Mouse (Mus musculus): ENCODE data around the gene Nanp. TPM values are rescaled to one million over a fixed set of nuclear protein-coding genes. Genes with fewer than 3 reads are reported as not detected.

Gene Nanp
- polyA plus RNA-seq, 1 experiment from 2014 or later: 41.2 TPM

DNA sequence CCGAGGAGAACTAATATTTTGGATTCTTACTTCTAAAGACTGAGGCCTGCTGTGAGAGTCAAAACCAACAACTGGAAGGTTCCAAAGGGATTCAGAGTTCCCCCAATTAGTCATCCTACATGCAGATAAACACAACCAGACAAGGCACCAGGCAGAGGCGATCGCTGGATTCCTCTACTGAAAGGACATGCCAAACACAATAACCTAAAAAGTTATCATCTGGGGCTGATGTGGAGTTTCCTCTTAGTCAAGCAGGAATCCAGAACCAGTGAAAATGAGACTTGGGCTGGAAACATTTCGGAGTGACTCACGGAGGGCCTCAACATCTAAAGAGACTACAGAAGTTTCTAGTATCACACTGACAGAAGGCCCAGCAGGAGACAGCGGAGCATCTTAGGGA is 35.4 kb downstream of the Nanp start:
- no peak overlapping the region for H3K4me3 ChIP-seq (replicated peaks; ENCODE audit: low read length)

DNA sequence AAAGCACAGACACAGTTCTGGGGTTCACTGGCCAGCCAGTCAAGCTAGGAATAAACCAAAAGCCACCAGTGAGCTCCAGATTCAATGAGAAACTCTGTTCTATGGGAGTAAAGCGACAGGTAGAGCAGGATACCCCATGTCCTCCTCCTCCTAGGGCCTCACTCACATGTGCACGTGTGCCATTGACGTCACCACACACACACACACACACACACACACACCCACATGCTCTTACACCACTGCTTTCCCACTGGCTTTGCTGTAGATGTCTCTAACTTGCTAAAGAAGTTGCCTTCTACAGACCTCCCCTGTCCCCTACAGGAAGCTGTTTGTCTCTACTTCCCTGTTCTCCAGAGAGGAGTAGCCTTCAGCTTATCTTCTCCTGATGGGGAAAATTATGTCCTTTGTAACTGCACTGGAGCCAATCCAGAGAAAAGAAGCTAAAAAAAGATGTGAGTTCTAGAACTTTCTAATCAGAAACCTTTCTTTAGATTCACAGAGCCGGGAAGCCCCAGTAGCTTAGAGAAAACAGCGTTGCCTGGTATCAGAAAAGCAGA is 37.5 kb downstream of the Nanp start:
- 92% methylated on average over 5 of the region's 5 CpGs for WGBS
- no peaks in the 10 kb centered on the region for H3K27me3 ChIP-seq (ENCODE audit: control insufficient read depth, insufficient read depth, low read length)
- H3K27ac ChIP-seq: no peak overlapping the region
- H3K4me1 ChIP-seq (replicated peaks; ENCODE audit: control insufficient read depth, insufficient read depth, low read length): no peaks in the 10 kb centered on the region
- H3K4me3 ChIP-seq (replicated peaks; ENCODE audit: low read length): no peak overlapping the region
- H3K9ac ChIP-seq: no peak overlapping the region
- no peaks in the 10 kb centered on the region for H3K36me3 ChIP-seq (replicated peaks; ENCODE audit: control insufficient read depth, insufficient read depth)
- H3K9me3 ChIP-seq (ENCODE audit: control insufficient read depth, low read length): no peaks in the 10 kb centered on the region
- ATAC-seq (ENCODE audit: low FRiP score) (no peak), DNase-seq (ENCODE audit: low spot score) (no peak)
- H3K4me2 ChIP-seq (replicated peaks): no peak overlapping the region

More for the DNA sequence above, 35.4 kb downstream of the Nanp start:
- no peaks in the 10 kb centered on the region for H3K36me3 ChIP-seq (replicated peaks; ENCODE audit: control insufficient read depth, insufficient read depth)
- no peak for DNase-seq (ENCODE audit: low spot score)
- 87% methylated on average over 6 of the region's 6 CpGs for WGBS
- no peak overlapping the region for H3K4me2 ChIP-seq (replicated peaks)
- ATAC-seq (ENCODE audit: low FRiP score): no peak
- H3K4me1 ChIP-seq (replicated peaks; ENCODE audit: control insufficient read depth, insufficient read depth, low read length): 0 out of 2 replicates have a peak, but pooled peaks cover 6% of the 10 kb centered on the region
- H3K27ac ChIP-seq: no peak overlapping the region
- no peaks in the 10 kb centered on the region for H3K27me3 ChIP-seq (ENCODE audit: control insufficient read depth, insufficient read depth, low read length)
- no peaks in the 10 kb centered on the region for H3K9me3 ChIP-seq (ENCODE audit: control insufficient read depth, low read length)
- no peak overlapping the region for H3K9ac ChIP-seq

DNA sequence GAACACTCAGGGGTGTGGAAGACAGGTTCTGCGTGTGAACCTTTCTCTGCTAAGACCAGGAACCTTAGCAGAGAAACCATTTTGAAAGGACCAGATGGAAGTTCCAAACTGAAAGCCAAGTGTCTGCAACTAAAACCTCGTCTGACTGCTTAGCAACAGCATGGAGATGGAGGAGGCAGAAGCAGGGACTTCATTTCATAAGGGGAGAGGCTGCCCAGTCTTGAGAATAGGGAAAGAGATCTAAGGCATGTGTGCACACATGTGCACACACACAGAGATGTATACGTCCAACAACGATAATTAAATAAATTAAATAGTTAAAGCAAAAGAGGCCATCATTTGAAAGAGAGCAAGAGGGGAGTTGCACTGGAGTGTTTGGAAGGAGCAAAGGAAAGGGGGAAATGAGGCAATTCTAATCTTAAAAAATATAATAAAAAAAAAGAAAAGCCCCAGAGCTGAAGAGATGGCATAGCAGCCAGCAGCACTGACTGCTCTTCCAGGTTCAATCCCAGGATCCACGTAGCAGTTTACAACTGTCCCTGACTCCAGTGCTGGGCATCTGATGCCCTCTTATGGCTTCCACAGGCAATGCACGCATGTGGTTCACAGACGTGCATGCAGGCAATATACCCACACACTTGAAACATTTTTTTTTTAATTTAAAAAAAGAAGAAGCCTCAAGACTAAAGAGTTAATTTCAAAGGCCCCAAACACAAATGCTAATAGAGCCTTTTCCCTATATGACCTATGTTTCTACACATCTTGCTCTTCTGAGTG is 38.6 kb downstream of the Nanp start:
- 46% methylated on average over 7 of the region's 7 CpGs for WGBS
- H3K9ac ChIP-seq: no peak overlapping the region

DNA sequence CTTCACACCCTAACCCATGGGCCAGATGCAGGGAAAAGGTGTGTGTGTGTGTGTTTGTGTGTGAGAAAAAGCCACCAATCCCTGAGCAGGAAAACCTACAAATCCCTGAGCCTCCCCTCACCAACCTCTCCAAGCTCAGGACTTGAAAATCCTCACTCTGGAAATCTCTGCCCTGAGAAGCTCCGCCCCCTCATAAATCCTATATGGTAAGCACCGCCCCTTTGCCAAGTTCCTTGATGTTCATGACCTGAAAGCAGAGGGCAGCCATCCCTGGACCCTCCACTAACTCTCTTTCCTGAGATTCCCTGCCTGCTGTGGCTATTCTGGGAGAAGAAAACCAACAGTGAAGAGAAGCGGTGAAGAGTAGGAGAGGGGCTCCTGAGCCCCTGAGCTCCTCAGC is 40.2 kb downstream of the Nanp start:
- no peaks in the 10 kb centered on the region for H3K4me1 ChIP-seq (replicated peaks; ENCODE audit: control insufficient read depth, insufficient read depth, low read length)
- H3K27me3 ChIP-seq (ENCODE audit: control insufficient read depth, insufficient read depth, low read length): no peaks in the 10 kb centered on the region
- H3K9me3 ChIP-seq (ENCODE audit: control insufficient read depth, low read length): no peaks in the 10 kb centered on the region
- no peaks in the 10 kb centered on the region for H3K36me3 ChIP-seq (replicated peaks; ENCODE audit: control insufficient read depth, insufficient read depth)
- ATAC-seq (ENCODE audit: low FRiP score): no peak
- H3K4me3 ChIP-seq (replicated peaks; ENCODE audit: low read length): no peak overlapping the region
- H3K27ac ChIP-seq: no peak overlapping the region
- H3K9ac ChIP-seq: no peak overlapping the region
- 59% methylated on average over 3 of the region's 3 CpGs for WGBS
- DNase-seq (ENCODE audit: low spot score): no peak
- H3K4me2 ChIP-seq (replicated peaks): no peak overlapping the region

More for the DNA sequence above, 38.6 kb downstream of the Nanp start:
- H3K9me3 ChIP-seq (ENCODE audit: control insufficient read depth, low read length): no peaks in the 10 kb centered on the region
- H3K36me3 ChIP-seq (replicated peaks; ENCODE audit: control insufficient read depth, insufficient read depth): no peaks in the 10 kb centered on the region
- H3K27ac ChIP-seq: no peak overlapping the region
- no peak overlapping the region for H3K4me2 ChIP-seq (replicated peaks)
- no peaks in the 10 kb centered on the region for H3K4me1 ChIP-seq (replicated peaks; ENCODE audit: control insufficient read depth, insufficient read depth, low read length)
- ATAC-seq (ENCODE audit: low FRiP score) (peak; percentile 91), DNase-seq (ENCODE audit: low spot score) (peak; percentile 76)
- H3K4me3 ChIP-seq (replicated peaks; ENCODE audit: low read length): no peak overlapping the region
- no peaks in the 10 kb centered on the region for H3K27me3 ChIP-seq (ENCODE audit: control insufficient read depth, insufficient read depth, low read length)

DNA sequence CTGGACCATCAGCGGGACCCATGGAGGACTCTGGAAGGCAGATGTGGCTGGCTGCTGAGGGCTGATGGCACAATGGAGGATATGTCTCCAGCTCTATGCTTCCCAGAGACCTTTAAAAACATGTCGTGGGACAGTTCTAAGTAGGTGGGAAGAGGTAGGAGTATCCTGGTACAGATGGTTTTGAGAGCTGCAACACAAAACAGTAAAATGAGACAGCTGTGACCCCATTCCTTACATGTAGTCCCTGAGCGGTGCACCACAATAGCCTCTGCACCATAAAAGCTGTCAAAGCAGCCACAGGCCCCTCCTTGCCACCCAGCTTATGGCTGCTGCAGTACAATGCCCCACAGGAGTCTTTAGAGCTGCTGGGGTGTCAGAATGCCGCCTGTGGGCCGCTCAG is 41.6 kb downstream of the Nanp start:
- Histone ChIP-seq H3K9me3 (ENCODE audit: control insufficient read depth, low read length) (no peaks in the 10 kb centered on the region), H3K27me3 (ENCODE audit: control insufficient read depth, insufficient read depth, low read length) (no peaks in the 10 kb centered on the region), H3K27ac (no peak overlapping the region), H3K4me3 (replicated peaks; ENCODE audit: low read length) (no peak overlapping the region), H3K36me3 (replicated peaks; ENCODE audit: control insufficient read depth, insufficient read depth) (no peaks in the 10 kb centered on the region), H3K9ac (no peak overlapping the region), H3K4me1 (replicated peaks; ENCODE audit: control insufficient read depth, insufficient read depth, low read length) (no peaks in the 10 kb centered on the region), H3K4me2 (replicated peaks) (no peak overlapping the region)
- no peak for ATAC-seq (ENCODE audit: low FRiP score)
- no peak for DNase-seq (ENCODE audit: low spot score)
- WGBS: 63% methylated on average over 5 of the region's 5 CpGs

DNA sequence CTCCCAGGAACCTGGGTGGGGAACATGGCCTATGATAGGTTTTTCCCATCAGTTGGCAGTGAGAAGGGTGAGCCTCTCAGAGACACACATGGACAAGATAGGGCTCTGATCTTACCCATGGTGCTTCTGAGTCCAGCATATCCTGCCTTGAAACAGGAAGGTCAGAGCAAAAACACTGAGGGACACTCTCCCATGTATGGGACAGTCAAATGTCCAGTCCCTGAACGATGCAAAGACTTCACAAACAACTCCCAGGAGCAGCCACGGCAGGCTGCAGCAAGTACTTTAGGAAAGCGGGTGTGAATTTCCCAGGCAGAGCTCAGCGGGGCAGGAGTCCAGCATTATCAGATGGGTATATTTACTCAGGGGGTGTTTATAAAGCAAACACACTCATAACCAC is 43.9 kb downstream of the Nanp start:
- no peak overlapping the region for H3K9ac ChIP-seq
- no peak overlapping the region for H3K4me2 ChIP-seq (replicated peaks)
- H3K4me1 ChIP-seq (replicated peaks; ENCODE audit: control insufficient read depth, insufficient read depth, low read length): no peaks in the 10 kb centered on the region
- H3K36me3 ChIP-seq (replicated peaks; ENCODE audit: control insufficient read depth, insufficient read depth): no peaks in the 10 kb centered on the region
- no peaks in the 10 kb centered on the region for H3K9me3 ChIP-seq (ENCODE audit: control insufficient read depth, low read length)
- no peak for DNase-seq (ENCODE audit: low spot score)
- H3K27me3 ChIP-seq (ENCODE audit: control insufficient read depth, insufficient read depth, low read length): no peaks in the 10 kb centered on the region
- WGBS: 88% methylated on average over 4 of the region's 4 CpGs
- H3K4me3 ChIP-seq (replicated peaks; ENCODE audit: low read length): no peak overlapping the region
- no peak overlapping the region for H3K27ac ChIP-seq
- ATAC-seq (ENCODE audit: low FRiP score): no peak

DNA sequence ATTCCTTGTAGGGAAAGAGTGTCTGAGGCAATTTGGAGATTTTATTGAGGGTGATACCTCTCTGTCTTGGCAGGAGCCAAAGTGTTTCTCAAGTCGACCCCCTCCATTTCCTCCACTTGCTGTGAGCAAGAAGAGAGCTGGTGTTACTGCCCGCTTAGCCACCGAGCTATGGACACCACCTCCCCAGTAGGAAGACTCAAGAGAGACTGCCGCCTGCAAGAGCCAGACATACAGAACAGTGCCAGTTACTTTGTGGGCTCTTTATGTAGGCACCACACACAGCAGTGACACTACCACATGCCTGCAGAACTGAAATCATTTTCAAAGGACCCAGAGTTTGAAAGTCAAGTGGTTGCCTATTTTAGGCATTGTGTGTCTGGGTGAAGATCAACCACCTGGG is 48.1 kb downstream of the Nanp start:
- WGBS: 93% methylated on average over 4 of the region's 4 CpGs
- no peak for ATAC-seq (ENCODE audit: low FRiP score)

DNA sequence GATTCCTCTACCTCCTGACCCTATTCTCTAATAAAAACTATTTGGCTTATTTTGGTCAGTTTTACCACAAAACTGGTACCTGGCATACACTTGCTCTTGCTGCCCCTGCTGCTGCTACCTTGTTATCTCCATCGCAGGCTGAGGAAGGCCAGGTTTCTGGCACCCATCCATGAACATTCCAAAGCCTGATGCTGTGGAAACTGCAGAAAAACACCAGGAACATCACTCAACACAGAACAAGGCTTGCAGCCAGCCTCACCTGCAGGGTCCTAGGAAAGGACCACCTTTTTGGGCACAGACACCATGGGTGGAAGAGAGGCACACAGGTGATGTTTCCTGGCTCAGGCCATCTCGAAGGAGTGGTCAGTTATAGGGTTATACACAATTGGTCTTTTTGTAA is 48.7 kb downstream of the Nanp start:
- H3K27ac ChIP-seq: no peak overlapping the region
- H3K9ac ChIP-seq: no peak overlapping the region
- ATAC-seq (ENCODE audit: low FRiP score) (no peak), DNase-seq (ENCODE audit: low spot score) (no peak)
- H3K36me3 ChIP-seq (replicated peaks; ENCODE audit: control insufficient read depth, insufficient read depth): no peaks in the 10 kb centered on the region
- 86% methylated on average over 2 of the region's 2 CpGs for WGBS
- no peaks in the 10 kb centered on the region for H3K9me3 ChIP-seq (ENCODE audit: control insufficient read depth, low read length)
- H3K4me1 ChIP-seq (replicated peaks; ENCODE audit: control insufficient read depth, insufficient read depth, low read length): no peaks in the 10 kb centered on the region
- no peak overlapping the region for H3K4me2 ChIP-seq (replicated peaks)
- no peaks in the 10 kb centered on the region for H3K27me3 ChIP-seq (ENCODE audit: control insufficient read depth, insufficient read depth, low read length)
- no peak overlapping the region for H3K4me3 ChIP-seq (replicated peaks; ENCODE audit: low read length)

More for the DNA sequence above, 48.1 kb downstream of the Nanp start:
- no peaks in the 10 kb centered on the region for H3K9me3 ChIP-seq (ENCODE audit: control insufficient read depth, low read length)
- H3K27ac ChIP-seq: no peak overlapping the region
- H3K4me1 ChIP-seq (replicated peaks; ENCODE audit: control insufficient read depth, insufficient read depth, low read length): no peaks in the 10 kb centered on the region
- H3K9ac ChIP-seq: no peak overlapping the region
- no peak overlapping the region for H3K4me2 ChIP-seq (replicated peaks)
- H3K27me3 ChIP-seq (ENCODE audit: control insufficient read depth, insufficient read depth, low read length): no peaks in the 10 kb centered on the region
- no peak for DNase-seq (ENCODE audit: low spot score)
- H3K4me3 ChIP-seq (replicated peaks; ENCODE audit: low read length): no peak overlapping the region
- H3K36me3 ChIP-seq (replicated peaks; ENCODE audit: control insufficient read depth, insufficient read depth): no peaks in the 10 kb centered on the region

DNA sequence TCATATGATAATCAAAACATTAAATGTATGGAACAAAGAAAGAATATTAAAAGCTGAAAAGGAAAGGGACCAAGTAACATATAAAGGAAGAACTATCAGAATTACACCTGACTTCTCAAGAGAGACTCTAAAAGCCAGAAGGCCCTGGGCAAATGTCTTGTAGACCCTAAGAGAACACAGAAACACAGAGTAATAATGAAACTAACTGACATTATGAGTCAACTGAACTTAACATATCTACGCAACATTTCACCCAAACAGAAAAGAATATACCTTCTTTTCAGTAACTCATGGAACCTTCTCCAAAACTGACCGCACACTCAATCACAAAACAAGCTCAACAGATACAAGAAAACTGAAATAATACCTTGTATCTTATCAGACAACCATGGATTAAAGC is 53.8 kb downstream of the Nanp start:
- Histone ChIP-seq H3K4me3 (replicated peaks; ENCODE audit: low read length) (no peak overlapping the region), H3K9me3 (ENCODE audit: control insufficient read depth, low read length) (no peaks in the 10 kb centered on the region), H3K27ac (no peak overlapping the region), H3K27me3 (ENCODE audit: control insufficient read depth, insufficient read depth, low read length) (no peaks in the 10 kb centered on the region), H3K4me1 (replicated peaks; ENCODE audit: control insufficient read depth, insufficient read depth, low read length) (no peaks in the 10 kb centered on the region), H3K4me2 (replicated peaks) (no peak overlapping the region), H3K36me3 (replicated peaks; ENCODE audit: control insufficient read depth, insufficient read depth) (no peaks in the 10 kb centered on the region), H3K9ac (no peak overlapping the region)
- 98% methylated on average over 2 of the region's 2 CpGs for WGBS
- DNase-seq (ENCODE audit: low spot score): no peak
- ATAC-seq (ENCODE audit: low FRiP score): no peak

Measured in hindbrain, embryonic 14.5 days (tissue).